Mouse (Mus musculus) forebrain, embryonic 13.5 days (tissue): ENCODE results near the gene Olfr456. TPM values are rescaled to one million over a fixed set of nuclear protein-coding genes. Genes with fewer than 3 reads are reported as not detected.

Experiments
- polyA plus RNA-seq: library from polyadenylated mRNA; unstranded; fragments of >200 nt; fragmentation: Nextera tagmentation; extraction: Ambion mirVana; gene quantifications from 2 replicates; pipeline ENCODE4 v1.2.1, GENCODE M21; 2015

Olfr456 gene
- polyA plus RNA-seq, 1 experiment from 2014 or later, result not detected

Other genes with a start within 250 kb of the Olfr456 start
- 13.2 and 14.8 TPM in 2 replicates for gene Gstk1, start 241.3 kb downstream of the Olfr456 start, polyA plus RNA-seq
- 0.19 TPM in 1 of 2 replicates, not detected in the other for gene Tmem139, start 225.2 kb downstream of the Olfr456 start, polyA plus RNA-seq
- 62.7 and 73.9 TPM in 2 replicates for gene Casp2, start 222.2 kb downstream of the Olfr456 start, polyA plus RNA-seq
- gene Clcn1, start 200.5 kb downstream of the Olfr456 start, polyA plus RNA-seq, result 1.3 and 2.0 TPM in 2 replicates
- gene Fam131b, start 162.6 kb downstream of the Olfr456 start, polyA plus RNA-seq, result 4.0 and 4.4 TPM in 2 replicates
- gene Zyx, start 137.6 kb downstream of the Olfr456 start, polyA plus RNA-seq, result 39.8 and 41.1 TPM in 2 replicates
- 0.23 and 0.28 TPM in 2 replicates for gene Epha1, start 113.9 kb downstream of the Olfr456 start, polyA plus RNA-seq
- not detected in 2 replicates for gene Tas2r143, start 87.0 kb downstream of the Olfr456 start, polyA plus RNA-seq
- gene Tas2r135, start 81.8 kb downstream of the Olfr456 start, polyA plus RNA-seq, result not detected in 2 replicates
- not detected in 2 replicates for gene Tas2r126, start 52.7 kb downstream of the Olfr456 start, polyA plus RNA-seq
- not detected in 2 replicates for gene Olfr458, start 22.0 kb downstream of the Olfr456 start, polyA plus RNA-seq
- gene Olfr457, start 10.9 kb downstream of the Olfr456 start, polyA plus RNA-seq, result not detected in 2 replicates
- not detected in 2 replicates for gene Olfr455, start 60.4 kb upstream of the Olfr456 start, polyA plus RNA-seq
- gene Tcaf3, start 110.5 kb upstream of the Olfr456 start, polyA plus RNA-seq, result 0.06 TPM in 1 of 2 replicates, not detected in the other
- gene Tcaf2, start 158.0 kb upstream of the Olfr456 start, polyA plus RNA-seq, result 1.4 and 1.9 TPM in 2 replicates
- 191 and 198 TPM in 2 replicates for gene Tcaf1, start 222.9 kb upstream of the Olfr456 start, polyA plus RNA-seq